Mouse (Mus musculus) adrenal gland, postnatal 25 days (tissue): ENCODE data around the gene Ppm1b. TPM values are rescaled to one million over a fixed set of nuclear protein-coding genes. Genes with fewer than 3 reads are reported as not detected.

ENCODE experiments used
- DNase-seq: peaks from one replicate; pipeline ENCODE4 v3.0.0; 2021; ENCODE audit warnings: mixed read lengths
- total RNA-seq: library from RNA; stranded (reverse); gene quantifications from 2 replicates; pipeline ENCODE4 v1.2.3, GENCODE M21; 2021

The Ppm1b gene
- total RNA-seq, 1 experiment from 2014 or later, result 172 TPM

- DNase-seq, result no peak
Measured at GRCm38 (mm10) chr17:85024237-85024636, 67.7 kb downstream of the Ppm1b start.

DNA sequence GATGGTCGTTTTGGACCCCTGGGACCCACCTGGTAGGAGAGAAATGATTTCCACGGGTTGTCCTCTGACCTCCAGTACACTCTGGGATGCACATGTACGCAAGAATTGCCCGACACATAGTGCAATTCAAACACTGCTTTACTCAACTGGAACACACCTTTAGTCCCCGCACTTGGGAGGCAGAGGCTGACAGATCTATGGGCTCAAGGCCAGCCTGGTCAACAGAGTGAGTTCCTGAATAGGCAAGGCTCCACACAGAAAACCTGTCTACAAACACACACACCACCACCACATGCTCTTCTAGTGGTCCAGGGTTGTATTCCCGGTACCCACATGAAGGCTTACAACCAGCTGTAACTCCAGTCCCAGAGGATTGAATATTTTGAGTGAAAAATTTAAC, 68.6 kb downstream of the Ppm1b start:
- no peak for DNase-seq

- no peak for DNase-seq
Measured at GRCm38 (mm10) chr17:85026436-85026835, 69.9 kb downstream of the Ppm1b start.

DNA sequence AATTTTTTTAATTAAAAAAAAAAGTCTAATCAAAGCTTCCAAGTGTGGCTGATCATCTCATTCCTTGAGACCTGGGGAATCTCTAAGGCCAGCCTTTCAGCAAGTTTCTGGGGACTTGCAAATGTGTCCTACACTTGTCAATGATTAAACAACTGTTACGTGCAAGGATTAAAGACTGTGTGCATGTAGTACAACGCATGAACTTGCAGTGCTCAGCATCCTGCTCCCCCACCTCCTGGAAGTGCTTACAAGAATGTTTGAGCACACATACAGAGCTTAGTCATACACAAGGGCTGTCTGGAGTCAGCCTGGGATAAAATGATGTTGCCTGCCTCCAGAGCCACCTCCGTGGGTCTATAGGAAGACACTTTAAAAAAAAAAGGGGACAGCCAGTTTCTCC, 70.7 kb downstream of the Ppm1b start:
- no peak for DNase-seq

GRCm38 (mm10) chr17:85028093-85028739, 71.7 kb downstream of the Ppm1b start, which contains the start of gene Slc3a1:
Gene Slc3a1, plus strand, starts transcription at chr17:85028376.
- DNase-seq, result no peak

- DNase-seq, result no peak
Measured at GRCm38 (mm10) chr17:85028797-85029196, 72.3 kb downstream of the Ppm1b start.

DNA sequence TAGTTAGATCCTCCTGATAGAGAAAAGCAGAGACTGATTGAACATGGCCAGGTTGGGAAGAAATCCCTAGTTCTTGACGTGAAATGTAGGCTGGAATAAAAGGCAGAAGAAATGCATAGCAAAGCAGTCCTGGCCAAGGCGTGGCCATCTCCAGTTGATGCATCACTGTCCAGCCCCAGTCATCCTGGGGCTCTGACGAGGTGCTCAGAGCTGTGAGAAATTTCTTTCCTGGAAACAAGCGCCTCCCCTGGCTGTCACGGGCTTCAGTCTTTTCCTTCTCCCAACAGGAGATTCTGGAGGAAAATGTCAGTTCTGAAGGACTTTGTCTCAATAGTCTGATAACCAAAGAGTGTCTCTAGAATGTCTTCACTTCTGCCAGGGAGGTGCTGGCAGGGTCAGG, 74.1 kb downstream of the Ppm1b start:
- no peak for DNase-seq

DNA sequence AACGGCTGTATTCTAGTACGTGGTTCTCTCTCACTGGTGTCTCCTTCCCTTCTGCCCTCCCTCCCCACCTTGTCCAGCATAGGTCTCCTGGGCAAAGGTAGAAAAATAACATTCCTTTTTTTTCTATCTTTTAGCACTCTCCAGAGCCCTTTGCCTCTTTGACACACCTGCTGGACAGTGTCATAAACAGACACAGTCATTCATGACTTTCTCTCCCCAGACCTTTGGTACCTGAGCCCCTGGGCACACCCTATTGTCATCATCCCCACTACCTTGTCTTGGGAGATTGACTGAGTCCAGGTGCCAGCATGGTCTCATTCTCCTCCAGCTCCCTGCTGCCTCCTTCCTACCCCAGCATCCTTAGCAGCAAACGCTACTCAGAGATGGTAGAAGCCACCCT, 76.5 kb downstream of the Ppm1b start:
- DNase-seq, result no peak

DNA sequence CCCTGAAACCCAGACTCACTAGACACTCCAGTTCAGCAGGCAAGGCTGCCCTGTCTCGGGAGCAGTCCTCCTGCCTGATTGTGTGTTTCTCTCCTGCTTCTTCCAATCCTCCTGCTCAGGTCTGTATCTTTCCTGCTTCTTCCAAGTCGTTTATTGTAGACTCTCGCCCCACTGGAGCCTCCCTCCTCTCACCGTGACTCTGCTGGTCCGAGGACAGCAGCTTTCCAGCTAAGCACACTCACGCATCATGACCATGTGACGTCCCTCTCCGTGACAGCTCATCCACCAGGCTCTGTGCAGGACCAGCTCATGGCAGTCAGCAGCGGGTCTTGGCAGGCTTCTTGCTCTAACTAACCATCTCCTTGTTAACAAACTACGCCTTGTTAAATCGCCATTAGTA, 77.5 kb downstream of the Ppm1b start:
- peak; percentile 42 for DNase-seq

DNA sequence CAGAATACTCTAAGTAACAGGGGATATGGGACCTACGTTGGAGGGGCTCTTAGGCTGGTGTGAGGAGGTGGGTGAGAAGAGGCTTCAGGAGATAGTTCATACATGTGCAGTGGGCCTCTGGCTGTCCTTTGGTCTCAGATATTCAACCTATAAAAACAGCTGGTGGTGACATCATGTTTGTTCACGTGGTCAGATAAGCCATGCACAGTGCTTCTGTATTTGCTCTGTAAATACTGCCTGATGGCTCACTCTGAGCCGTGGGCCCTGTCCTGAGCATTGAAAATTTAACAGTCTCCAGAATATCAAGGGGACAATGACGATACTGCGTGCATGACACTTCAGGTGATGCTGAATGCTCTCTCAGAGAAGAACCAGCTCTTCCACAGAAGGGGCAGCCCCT, 81.3 kb downstream of the Ppm1b start:
- DNase-seq, result no peak

DNA sequence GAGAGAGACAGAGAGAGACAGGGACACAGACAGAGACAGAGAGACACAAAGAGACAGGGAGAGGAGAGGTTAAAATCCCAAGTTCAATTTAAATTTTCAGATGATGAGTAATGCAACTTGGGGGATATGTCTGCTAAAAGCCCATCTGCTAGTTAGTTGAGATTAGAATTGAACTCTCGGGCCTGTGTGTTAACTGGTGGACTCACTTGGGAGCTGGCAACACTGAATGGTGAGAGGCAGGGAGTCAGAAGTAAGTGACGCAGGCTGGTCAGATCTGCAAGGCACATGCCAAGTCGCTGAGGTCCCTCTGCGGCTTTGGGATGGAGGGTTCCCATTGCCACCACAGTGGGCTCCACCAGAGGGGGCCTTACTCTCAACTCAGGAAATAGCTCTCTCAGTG, 81.8 kb downstream of the Ppm1b start:
- DNase-seq, result no peak

DNA sequence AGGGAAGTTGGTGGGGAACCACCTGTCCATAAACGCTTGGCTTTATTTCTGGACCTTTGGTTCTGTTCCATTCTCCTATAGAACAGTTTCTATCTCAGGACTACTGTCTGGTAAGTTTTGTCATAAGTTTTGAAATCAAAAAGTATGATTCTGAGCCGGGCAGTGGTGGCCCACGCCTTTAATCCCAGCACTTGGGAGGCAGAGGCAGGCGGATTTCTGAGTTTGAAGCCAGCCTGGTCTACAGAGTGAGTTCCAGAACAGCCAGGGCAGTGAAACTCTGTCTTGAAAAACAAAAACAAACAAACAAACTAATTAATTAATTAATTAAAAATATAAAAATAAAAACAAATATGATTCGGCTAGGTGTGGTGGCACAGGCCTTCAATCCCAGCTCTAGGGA, 82.2 kb downstream of the Ppm1b start:
- no peak for DNase-seq

DNA sequence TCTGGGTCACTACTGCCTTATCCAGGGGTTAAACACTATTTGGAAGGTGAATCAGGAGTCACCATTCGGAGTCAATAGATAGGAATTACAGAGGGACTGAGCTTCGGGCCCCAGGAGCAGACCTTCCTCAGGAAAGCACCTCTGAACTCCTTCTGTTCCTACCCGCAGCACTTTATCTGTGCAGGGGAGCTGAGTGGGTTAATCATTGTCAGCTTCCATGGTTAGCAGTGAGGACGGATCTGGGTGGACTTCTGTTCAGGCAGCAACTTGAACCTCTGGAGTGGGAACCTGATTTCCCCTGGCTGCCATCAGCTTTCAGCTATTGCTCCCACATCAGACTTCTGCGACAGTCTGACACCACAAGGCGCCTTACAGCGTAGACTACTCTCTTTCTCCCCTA, 84.4 kb downstream of the Ppm1b start:
- no peak for DNase-seq

DNA sequence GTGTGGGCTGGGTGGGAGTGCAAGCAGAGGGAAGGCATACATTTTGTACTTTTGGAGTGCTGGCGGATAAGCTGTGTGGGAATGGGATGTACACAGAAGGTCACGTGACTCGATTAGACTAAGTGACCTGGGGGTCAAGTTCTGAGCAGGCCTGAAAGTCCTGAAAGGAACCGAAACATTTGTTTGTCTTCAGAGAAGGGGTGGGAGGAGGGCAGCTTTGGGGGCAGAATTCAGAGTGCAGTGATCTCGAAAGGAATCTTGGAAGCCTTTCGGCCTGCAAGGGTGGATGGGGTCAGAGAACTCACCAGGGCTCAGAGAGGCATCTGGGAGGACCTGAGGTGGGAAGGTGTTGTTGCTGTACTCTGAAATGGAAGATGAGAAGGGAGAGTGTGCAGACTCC, 85.9 kb downstream of the Ppm1b start:
- no peak for DNase-seq

DNA sequence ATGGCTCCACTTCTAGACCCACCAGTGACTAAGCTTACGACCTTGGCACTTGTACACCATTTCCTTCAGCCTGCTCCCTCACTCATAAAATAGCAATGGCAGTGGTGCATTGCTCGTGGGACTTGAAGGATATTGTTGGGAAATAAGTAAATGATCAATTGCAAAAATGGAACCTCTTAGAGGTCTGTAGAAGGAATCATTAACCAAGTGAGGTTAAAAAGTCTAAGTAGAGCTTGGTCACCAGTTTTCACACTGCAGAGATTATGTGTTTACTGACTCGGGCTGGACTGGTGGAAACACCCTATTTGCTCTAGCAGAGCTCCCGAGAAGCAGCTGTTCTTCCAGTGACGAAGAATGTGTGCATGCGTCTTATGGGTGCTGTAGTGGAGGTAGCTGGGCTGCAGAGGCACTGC, 86.9 kb downstream of the Ppm1b start:
- no peak for DNase-seq

DNA sequence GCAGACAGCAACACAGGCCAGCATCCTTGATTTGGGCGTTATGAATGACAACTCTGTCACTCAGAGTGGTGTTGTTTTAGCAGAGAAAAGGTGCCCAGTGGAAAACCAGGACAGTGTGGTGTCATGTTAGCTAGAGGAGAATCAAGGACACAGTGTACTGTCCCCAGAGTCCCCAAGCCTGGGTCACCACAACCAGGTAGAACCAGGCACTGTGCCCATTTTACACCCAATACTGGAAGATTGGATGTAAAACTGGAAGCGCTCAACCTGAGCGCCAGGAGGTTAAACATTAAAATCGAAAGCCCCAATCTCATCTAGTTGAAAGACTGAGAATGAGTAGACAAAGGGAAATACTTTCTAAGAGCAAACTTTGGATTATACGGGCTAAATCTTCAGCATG, 87.9 kb downstream of the Ppm1b start:
- no peak for DNase-seq

DNA sequence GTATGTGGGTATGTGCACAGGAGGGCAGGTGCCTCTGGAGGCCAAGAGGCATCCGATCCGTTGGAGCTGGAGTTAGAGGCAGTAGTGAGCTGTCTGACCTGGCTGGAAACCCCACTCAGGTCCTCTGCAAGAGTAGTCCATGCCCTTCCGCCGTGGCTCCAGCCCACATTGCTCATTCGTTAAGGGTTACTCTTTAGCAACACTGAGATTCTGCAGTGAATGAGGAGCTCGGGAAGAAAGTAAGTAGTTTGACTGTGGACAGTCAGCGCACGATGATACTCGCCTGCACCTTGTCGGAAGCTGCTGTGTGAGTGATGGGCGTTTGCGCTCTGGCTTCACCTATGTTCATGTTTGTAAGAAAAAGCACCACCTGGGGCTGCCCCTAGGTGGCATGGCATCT, 88.6 kb downstream of the Ppm1b start:
- no peak for DNase-seq

DNA sequence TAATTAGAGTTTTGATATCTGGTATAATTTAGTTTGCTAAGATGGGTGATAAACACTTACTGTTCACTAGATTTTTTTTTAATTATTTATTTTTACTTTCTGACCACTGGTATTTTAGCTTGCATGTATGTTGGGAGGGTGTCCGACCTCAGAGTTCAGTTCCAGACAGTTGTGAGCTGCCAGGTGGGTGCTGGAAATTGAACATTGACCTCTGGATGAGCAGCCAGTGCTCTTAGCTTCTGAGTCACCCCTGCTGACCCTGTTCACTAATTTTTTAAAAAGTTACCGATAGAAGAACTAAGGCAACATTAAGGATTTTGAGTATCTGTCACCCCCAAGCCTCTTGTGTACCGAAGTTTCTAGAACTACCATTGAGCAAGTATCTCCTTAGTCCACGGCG, 91.8 kb downstream of the Ppm1b start:
- no peak for DNase-seq

DNA sequence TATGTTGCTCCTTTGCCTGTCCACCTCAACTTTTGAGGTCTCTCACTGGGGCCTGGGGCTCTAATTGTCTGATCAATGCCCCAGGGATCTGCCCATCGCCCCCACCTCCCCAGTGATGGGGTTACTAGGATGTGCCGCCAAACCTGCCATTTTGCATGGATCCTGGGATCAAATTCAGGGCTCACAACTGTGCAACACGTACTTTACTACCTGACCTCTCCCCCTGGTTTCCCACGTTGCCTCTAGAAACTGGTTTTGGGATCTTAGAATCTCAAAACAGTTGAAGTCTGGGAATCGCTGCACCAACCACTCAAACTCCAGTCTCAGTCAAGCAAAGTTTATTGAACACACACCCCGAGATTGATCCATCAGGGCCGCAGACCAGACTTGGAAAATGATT, 101.7 kb downstream of the Ppm1b start:
- no peak for DNase-seq

GRCm38 (mm10) chr17:85059136-85059535, 102.6 kb downstream of the Ppm1b start:
- DNase-seq, result no peak

- no peak for DNase-seq
Measured at GRCm38 (mm10) chr17:85063560-85063959, 107.0 kb downstream of the Ppm1b start.

GRCm38 (mm10) chr17:85067331-85067730, 110.8 kb downstream of the Ppm1b start:
- no peak for DNase-seq

- DNase-seq, result no peak
Measured at GRCm38 (mm10) chr17:85070658-85071057, 114.1 kb downstream of the Ppm1b start.

DNA sequence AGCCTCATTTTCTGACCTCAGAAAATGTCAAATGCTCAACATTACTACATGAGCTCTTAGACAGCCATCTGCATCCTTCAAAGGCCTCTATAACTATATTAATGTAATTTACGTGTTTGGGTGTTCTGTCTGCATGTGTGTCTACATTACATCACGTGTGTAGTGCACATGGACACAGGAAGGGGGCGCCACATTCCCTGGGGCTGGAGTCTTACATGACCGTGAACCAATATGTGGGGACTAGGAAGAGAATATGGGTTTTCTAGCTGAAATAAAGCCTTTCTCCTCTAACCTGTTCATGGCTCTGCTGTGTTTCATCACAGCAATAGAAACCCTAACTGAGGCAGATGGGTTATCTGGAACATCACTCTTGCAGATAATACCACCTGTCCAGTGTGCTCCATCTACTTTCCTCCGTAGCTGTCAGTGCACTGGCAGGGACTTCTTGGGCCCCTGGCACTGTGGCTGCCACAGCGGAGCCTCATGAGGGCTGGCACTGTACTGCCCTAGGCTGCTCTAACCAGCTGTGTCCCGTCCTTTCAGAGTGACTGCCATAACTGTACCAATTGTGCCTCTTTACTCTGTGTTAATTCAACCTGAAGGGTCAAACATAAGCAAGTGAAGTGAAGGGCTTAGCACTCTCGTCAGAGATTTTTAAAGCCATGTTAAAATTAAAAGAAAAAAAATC, 114.7 kb downstream of the Ppm1b start:
- no peak for DNase-seq
